Mouse (Mus musculus) kidney, postnatal 14 days (tissue): ENCODE data around the gene Mecom.
"Not testable (repeated sequence)": the region's sequence is repeated elsewhere in the genome, so short reads cannot be mapped to it uniquely, and the experiment has no call there.

ENCODE experiments used
- DNase-seq: peaks from one replicate; pipeline ENCODE4 v3.0.0; 2022; ENCODE audit warnings: mixed read lengths

Gene Mecom

DNA sequence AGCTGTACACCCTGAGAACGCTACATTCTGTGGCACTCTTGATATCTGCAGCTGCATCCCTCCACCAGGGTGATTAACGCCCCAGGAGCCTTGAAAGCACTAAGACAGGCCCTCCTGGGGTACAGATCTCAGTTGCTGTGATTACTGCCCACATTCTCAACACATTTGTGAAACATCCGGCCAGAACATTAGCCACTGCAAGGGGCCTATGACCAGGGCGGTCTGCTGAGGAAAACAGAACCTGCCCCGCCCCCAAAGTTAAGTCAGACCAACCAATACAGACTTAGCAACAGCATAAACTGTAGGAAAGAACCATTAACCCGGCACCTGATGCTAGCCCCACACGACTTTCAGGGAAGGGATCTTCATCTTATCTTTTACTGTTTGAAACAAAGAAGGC is 109.8 kb downstream of the Mecom start:
- DNase-seq = no peak

DNA sequence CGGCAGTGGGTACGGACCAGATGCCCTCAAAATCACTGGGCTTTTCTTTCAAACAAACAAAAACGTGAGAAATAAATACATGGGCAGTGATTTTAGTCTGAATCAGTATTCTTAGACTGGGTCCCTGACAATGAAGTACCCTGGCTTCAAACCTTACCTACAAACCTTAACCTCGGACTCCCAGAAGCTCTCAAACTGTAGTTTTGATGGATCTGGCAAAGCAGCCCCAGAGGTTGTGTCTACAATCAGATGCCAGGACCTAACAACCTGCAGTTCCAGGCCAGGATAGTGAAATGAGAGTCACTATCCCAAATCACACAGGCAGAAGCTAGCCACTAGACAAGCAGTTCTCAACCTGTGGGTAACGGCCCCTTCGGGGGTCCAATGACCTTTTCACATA is 111.2 kb downstream of the Mecom start:
- DNase-seq = no peak

DNA sequence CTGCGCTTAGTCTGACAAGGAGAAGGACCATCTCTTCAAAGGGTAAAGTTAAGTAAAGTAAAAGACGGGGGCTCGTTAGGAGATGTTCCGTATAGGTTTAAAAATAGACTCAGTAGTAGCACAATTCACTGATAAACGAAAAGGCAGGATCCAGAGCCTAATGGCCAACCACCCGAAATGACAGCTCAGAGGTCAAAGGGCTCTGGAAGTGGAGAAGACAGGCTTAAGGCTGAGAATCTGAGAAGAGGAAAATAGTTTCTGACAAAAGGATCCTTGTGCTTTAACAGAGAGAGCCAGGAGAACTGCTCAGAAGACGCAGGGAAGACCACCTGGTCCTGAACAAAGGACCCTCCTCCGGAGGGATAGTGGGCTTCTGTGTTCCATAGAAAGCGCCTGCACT is 111.7 kb downstream of the Mecom start:
- no peak for DNase-seq

DNA sequence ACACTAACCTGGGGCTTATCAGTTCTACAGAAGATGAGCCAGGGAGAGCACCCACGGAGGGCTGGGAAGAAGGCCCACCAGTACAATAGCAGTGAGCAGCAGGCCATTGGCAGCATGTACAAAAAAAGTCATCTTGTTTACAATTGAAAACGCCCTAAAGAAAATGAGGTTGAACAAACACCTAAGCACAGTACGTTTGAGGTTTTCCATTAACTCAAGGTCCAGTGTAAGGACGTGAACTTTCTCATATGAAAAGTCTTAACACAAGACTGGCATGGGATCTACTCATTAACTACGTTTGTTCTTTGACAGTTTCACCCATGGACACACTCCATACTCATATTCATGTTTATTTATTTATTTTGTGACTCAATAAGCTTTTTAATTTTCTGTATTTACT is 118.9 kb downstream of the Mecom start:
- DNase-seq = peak; percentile 13

DNA sequence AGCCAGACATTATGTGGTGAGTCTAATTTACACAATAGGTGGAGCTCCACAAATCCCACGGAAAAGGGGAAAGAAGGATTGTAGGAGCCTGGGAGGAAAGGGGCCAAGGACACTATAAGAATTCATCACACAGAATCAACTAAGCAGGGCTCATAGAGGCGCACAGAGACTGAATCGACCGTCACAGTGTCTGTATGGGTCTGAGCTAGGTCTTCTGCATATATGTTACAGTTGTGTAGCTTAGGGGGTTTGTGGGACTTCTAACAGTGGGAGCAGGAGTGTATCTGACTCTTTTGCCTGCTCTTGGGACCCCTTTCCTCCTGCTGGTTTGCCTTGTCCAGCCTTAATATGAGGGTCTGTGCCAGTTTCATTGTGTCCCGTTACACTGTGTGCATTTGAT is 123.8 kb downstream of the Mecom start:
- DNase-seq = no peak

DNA sequence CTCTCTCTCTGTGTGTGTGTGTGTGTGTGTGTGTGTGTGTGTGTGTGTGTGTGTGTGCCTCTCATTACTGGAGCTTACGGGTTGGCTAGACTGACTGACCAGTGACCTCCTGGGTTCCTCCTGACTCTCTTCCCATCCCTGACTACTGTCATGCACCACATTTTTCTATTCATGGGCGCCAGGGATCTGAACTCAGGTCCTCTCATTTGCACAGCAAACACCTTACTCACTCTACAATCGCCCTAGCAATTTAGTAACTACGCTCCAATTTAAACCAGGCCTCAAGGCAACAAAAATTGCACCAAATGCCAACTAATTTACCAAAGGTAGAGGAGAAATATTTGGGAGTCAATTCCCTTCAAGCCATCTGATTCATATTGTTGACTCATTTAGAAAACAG is 125.9 kb downstream of the Mecom start:
- DNase-seq = not testable (repeated sequence)

DNA sequence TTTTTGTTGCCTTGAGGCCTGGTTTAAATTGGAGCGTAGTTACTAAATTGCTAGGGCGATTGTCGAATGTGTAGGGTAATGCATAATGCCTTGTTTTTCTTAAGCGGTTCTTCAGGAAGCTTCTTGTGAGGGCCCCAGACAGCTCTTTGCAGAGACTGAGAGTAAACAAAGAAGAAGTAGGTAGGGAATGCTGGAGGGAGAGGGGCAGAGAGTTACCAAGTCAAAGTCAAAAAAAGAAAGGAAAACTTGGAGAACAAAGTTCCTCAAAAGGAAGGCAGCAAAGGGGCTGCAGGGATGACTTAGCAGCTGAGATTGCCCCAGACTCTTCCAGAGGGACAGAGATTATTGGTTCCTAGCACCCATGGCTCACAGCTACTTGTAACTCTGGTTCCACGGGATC is 126.9 kb downstream of the Mecom start:
- no peak for DNase-seq

DNA sequence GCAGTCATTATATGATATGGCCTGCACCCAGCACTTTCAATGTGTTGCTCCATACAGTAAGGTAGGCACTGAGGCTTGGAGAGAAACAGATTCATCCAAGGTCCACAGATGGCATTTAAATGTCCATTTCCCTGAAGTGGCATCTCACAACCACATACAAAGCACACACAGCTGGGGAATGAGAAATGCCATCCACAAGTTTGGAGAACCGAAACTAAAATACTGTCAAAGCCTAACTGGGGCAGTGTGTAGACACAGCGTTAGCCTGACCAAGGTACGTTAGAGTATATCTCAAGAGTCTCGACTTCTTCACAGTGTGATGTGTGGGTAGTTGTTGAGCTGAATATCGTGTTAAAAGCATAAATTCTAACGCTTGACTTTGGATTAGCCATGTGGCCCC is 133.6 kb downstream of the Mecom start:
- DNase-seq = no peak

DNA sequence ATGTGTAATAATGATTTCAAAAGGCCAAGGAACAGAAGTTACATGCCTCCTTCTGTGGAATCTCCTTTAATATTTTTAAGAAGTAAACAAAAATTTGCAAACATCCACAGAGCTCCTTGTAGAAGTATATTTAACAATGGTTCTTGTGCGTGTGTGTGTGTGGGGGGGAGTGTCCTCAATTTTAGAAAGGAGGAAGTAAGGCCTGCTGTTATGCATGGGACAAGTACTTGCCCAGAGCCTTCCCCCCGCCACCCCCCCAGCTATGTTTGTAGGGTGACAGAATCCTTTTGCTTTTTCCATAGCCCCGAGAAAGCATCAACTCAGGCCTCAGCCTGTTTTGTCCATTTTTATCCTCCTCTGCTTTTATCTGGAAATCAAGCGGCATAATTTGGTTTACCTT is 137.0 kb downstream of the Mecom start:
- DNase-seq = no peak

DNA sequence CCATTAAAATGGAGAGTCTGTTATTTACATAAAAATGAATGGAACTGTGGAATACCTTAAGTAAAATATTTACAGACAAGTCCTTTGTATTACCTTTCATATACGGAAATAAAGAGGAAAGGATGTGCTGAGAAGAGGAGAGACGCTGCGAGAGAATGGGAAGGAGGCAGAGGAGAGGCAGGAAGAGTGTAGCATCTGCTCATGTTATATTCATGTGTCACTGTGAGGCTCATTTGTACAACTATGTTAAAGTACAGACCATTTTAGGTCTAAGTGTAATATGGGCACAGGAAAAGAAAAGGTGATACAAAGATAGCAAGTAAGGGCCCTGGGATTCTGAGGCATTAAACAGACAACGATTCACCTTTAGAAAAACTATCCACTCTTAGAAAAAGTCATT is 143.0 kb downstream of the Mecom start:
- DNase-seq = no peak

DNA sequence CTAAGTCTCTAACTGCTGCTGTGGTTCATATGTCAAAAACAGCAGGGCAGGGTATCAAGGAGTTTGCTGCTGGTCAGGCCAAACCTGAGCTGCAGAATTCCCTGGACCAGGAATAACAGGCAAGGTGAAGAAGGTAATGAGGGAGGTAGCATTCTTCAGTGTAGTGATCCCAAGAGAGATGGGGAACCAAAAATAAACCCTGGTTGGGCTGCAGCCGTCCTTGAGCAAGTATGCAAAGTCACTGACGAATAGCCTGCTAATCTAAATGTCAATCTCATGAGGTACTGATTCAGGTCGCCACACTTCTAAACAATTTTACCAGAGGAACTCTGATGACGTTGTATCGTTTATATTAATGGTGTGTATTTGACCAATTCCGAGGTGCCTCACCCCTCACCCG is 148.9 kb downstream of the Mecom start:
- peak; percentile 43 for DNase-seq

DNA sequence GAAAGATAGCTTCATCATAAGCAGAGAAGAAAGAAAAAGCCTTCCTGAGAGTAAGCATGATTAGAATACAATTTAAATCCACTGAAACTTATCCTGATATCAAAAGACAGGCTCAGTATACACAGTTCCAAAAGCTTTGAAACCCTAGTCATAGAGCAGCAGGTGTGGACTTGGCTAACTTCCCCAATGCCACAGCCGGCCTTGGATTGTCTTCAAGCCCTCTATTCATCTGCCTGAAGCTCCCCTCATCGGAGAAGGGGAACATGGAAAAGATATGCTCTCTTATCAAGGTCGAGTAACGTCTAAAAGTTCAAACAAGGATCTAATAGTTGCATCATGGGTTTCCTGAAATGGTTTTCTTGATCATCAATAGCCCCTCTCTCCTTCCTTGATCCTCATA is 152.9 kb downstream of the Mecom start:
- DNase-seq = no peak

DNA sequence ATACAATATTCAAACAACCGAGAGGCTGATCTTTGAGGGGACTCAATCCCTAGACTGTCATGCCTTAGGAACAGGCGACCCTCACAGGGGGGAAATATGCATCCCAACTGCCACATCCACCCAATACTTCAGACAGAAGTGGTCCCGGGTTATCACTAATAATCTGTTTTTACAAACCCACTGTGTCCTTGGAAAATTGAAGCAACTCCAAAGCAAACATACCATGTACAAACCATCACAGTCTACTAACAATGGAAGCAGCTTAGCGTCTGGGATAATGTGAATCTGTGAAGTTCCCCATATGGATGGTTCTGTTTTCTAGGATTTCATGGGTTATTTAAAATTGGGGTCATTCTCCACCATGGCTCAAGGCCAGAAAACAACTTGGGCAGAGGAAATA is 155.1 kb downstream of the Mecom start:
- DNase-seq = no peak

DNA sequence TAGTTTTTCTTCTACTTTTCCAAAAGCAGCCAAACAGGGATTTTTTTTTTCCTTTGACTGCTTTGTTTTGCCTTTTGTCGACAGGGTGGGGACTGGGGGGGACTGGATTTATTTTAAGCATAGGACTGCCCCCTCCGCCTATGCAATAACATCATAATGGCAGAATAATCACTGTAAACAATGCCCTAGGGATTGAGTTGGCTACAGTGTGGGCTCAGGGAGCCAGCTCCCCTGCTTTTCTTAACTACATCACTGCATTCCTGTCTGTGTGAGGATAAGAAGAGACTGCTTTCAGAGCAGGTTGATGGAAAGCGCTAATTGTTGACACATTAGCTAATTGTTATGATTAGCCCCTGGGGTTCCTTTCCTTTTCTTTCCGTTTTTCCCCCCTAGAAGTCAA is 155.6 kb downstream of the Mecom start:
- no peak for DNase-seq

DNA sequence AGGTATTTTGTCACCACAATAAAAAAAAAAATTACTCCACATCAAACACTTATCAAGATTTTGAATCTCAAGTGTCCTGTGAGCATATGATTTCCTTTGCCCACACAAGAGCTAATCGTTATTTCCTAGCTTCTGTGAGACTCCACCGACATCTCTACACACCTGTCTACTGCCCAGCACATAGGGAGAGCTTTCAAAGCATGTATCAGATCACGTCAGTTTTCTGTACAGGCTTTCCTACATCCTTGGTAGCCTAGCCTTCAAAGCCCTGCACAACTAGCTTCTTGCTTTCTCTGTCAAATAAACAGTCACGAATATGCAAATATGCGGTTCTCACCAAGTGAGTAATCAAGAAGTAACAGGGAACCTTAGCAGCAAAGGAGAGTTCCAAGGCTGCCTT is 157.5 kb downstream of the Mecom start:
- no peak for DNase-seq

DNA sequence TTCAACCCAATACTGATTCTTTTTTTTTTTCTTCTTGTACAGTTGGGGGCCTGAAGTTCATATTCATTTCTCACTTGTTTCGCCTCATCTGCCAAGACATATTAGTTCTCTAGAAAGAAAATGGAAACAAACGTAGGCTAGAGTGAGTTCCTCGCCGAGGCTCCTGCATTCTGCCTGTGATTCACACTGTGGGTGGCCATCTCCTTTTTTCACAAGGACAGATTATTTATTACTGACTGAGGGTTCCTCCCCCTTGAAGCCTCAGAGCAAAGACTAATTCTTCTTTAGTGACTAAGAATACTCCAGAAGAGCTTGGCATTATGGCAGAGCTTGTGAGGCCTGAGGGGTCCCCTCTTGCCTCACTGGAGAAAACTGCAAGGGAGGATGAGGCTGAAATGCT is 167.5 kb downstream of the Mecom start:
- no peak for DNase-seq

DNA sequence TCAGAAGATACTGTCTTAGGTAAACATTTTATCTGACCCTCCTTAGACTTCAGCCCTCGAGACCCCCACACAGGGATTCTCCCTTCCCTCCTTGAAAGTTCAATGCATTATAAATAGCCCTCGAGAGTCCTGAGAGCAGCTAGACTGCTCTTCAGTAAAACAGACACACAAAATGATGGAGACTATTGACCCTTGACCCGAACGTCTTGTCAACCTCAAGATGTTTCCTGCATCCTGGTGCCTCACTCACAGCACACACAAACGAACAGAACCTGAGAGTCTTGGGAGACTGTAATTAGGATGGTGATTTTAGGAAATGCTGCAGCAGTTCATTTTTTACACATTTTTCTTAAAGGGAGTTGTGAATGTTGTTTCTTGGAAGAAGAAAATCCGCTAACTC is 168.5 kb downstream of the Mecom start:
- no peak for DNase-seq

DNA sequence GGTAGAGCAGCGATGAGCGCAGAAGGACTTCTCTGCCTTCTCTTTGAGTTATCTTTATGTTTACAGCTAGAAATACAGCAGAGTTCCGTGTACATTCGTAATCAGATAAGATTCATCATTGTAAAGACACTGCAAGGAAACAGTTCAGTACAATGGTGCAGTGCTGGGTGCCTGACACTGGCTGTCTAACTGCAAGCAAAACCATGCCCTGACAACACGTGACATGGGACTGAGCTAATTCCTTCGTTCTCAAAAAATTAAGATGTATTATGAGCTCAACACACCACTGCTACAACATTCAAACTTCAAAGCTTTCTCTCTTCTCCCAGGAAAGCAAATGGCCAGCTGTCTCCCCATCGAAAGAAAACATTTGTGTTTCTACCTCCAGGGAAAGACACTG is 176.3 kb downstream of the Mecom start:
- no peak for DNase-seq

DNA sequence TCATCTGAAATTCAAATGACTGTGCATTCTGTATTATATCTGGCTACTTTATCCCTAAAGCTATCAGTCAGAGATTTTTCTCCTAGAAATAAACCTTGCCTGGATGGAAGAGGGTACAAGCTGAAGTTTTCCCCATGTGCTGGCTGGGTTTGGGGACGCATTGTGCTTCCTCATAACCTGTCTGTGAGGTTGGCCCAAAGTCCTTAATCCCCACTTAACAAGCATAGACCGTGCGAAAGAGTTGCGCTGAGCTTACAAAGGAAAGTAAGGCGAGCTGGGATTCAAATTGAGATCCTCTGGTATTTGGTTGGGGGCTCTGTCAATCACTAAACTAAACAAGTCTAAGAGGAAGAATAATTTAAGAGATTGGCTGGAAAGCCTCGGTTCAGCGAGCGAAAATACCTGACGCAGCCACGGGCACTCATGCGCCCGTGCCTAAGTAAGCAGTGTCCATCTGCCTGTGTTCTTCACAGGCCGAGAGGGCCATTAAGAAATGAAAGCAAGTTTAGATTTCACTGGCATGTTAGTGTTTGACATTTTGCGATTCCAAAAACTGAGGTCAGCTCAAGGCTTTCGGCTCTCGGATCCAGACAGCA is 176.8 kb downstream of the Mecom start:
- no peak for DNase-seq

DNA sequence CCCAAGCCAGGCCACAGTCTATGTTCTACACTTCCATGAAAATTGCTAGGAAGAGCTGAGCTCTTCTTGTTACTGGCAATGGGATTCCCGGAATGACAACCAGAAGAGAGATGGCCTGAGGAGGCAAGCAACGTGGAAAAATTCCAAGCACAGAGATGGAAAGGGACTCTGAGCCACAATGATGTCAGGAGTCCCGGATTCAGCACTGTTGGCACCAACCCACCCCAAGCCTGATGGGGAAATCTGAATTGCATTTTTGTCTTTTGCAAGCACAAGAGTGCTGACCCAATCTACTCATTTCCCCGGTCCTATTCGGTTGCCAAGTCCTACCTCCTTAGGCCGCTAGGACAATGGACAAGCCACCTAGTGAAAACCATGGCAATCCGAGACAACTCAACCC is 181.2 kb downstream of the Mecom start:
- no peak for DNase-seq

DNA sequence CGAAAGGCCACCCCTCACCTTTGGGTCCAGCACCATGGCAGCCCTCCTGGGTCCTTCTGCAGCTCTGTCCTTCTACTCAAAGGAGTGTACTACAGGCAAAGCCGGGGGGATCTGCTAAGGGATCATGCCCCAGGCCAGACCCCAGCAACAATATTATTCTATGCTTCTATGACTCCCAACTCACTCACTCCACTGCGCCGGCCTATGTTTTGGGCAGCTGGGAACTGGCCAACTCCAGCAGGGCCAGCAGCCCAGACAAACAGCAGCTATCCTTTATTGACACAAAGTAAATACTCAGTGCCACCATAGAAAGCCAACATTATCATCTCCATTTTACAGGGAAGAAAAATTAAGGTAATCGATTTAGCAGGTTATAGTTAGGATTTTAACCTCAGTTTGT is 186.6 kb downstream of the Mecom start:
- no peak for DNase-seq

DNA sequence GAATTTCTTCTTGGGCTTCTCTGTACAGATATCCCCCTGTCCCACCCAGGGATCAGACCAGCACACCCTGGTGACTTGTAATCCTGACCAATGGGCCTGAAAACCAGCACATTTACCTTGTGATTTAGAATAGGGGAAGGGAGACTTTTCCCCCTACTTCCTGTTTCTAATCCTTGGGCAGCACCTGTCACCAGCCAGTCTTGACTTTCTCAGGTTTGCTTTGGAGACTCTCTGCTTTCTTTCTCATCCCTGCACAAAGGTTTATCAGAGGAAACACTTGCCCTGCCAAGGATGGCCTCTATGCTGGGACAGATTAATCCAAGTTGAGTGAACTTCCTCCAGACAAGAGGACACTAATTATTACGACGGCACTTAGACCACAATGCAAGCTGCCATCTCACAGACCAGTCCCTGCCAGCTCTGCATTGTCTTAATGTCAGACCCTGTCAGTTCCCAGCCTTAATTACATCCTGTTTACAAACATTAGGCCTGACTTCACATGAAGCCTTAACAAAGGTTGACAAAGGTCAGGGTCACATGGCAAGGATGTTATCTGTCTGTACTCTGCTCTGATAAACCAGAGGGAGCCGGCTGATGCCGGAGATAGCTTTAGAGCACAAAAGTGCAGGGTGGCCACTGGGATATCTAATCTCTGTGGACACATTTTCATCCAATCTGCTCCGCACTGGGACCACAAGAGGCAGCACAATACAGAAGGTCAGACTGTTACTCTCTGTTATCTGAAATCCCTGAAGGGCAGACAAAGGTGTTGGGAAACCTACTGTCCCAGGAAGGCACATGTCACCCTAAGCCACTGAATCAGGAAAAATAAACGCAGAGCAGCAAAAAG is 193.7 kb downstream of the Mecom start:
- DNase-seq = peak; percentile 66

DNA sequence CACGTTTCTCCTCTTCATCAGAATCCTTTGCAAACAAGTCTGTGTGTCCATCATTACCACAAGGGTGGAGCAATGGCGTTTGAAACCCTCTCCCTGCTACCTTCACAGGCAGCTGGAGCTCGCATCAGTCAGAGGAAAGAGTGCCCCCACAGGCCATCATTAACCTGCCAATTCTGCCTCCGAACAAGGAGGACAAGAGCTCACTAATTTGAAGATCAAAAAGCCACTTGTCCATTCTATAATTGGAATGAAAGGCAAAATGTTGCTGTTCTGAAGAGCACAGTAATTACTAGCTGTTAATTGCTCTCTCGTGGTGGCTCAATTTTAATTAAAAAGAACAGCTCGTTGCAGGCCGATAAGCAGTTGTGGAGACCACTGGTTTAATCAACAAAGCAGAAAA is 198.5 kb downstream of the Mecom start:
- no peak for DNase-seq

DNA sequence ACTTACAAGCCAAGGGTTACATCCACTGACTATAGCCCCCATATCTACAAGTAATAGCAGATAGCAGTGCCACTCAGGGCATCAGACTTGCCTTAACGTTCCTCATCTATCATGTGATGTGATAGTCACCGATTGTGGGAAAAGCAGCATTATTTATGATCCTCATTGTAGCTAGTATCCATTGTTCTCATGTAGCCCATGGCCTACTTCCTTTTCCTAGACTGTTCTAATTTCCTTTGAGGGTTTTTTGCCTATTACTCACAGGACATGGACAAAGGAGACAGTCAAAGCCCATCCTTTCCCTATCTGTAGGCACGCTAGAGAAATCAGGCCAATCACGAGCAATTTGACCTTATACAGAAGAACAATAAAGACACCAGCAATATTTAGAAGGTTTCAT is 203.7 kb downstream of the Mecom start:
- no peak for DNase-seq

DNA sequence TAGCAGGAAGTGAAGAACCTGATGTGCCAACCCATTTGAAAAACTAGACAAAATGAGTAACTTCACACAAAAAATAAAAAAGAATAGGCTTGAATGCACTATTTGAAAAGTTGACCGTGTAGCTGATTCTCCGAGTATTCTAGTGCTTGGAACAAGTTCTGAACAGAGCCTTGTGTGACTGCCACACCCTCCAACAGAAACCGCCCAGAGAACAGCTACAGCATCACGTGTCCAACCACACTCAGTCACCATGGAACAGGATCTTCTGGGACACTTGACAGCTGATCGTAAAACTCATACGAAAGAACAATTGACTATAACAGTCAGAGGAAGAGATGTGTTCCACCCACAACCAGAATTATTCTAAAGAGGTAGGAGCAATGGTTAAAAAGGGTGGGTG is 215.5 kb downstream of the Mecom start:
- DNase-seq = no peak
